Mouse (Mus musculus): ENCODE results near the gene Olfr94.
"Not testable (repeated sequence)": the region's sequence is repeated elsewhere in the genome, so short reads cannot be mapped to it uniquely, and the experiment has no call there.

The Olfr94 gene

DNA sequence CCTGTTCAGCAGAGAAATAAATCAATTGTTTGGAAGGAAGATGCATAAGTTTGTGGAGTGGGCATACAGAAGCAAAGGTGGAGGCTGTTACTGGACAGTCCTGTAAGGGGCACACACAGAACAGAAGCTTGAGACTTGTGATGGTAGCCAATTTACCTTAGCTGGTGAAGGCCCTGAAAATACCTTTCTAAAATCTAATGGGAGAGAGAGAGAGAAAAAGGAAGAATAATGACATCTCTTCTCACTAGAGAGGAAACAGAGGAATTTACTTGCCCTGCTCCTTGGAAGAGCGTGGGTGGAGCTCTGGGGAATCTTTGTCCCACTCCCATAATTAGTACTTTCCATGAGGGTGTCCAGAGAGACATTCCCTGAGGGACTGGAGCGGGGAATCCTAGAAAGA is at the start of gene Olfr94:
Olfr94 (minus strand) TSS at position 101 of the 400 bp plus-strand sequence.
- TF ChIP-seq POU5F1 (IDR thresholded peaks at IDR 0.05; ENCODE audit: borderline replicate concordance, low read length) (no peak), NANOG (IDR thresholded peaks at IDR 0.05; ENCODE audit: borderline replicate concordance, low read length) (no peak), CTCF (conservative IDR thresholded peaks at IDR 0.05; ENCODE audit: low read length) (no peak)
- Histone ChIP-seq H3K9me3 (ENCODE audit: low read length) (no peaks in the 10 kb centered on the region), H3K4me3 (replicated peaks; ENCODE audit: low read length) (no peak within 1 kb of the TSS), H3K27me3 (ENCODE audit: insufficient read depth, low read length) (peaks cover 32% of the 10 kb centered on the region), H3K4me1 (replicated peaks; ENCODE audit: low read depth, low read length) (peaks cover 19% of the 10 kb centered on the region), H3K36me3 (ENCODE audit: insufficient read depth, low read length) (no peaks in the 10 kb centered on the region)

DNA sequence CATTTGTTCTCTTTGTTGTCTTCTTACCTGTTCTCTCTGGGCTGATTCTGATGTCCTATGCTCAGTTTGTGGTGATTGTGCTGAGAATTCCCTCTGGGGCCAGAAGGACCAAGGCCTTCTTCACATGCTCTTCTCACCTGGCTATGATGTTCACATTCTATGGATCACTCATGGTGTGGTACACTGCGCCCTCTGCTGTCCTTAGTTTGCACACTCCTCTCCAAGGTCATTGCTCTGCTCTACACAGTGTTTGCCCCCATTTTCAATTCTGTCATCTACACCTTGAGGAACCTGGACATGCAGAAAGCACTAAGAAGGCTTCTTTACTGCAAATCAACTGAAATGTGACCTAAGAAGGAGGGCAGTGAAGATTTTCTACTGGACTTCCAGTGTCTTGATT is 49.8 kb upstream of the Olfr94 start:
- H3K4me3 ChIP-seq (replicated peaks; ENCODE audit: low read length), result no peak overlapping the region
- no peaks in the 10 kb centered on the region for H3K36me3 ChIP-seq (ENCODE audit: insufficient read depth, low read length)
- TF ChIP-seq POU5F1 (IDR thresholded peaks at IDR 0.05; ENCODE audit: borderline replicate concordance, low read length) (no peak), NANOG (IDR thresholded peaks at IDR 0.05; ENCODE audit: borderline replicate concordance, low read length) (no peak), CTCF (conservative IDR thresholded peaks at IDR 0.05; ENCODE audit: low read length) (peak; percentile 43)
- peaks cover 13% of the 10 kb centered on the region for H3K4me1 ChIP-seq (replicated peaks; ENCODE audit: low read depth, low read length)
- H3K9me3 ChIP-seq (ENCODE audit: low read length), result no peaks in the 10 kb centered on the region
- H3K27me3 ChIP-seq (ENCODE audit: insufficient read depth, low read length), result no peaks in the 10 kb centered on the region

DNA sequence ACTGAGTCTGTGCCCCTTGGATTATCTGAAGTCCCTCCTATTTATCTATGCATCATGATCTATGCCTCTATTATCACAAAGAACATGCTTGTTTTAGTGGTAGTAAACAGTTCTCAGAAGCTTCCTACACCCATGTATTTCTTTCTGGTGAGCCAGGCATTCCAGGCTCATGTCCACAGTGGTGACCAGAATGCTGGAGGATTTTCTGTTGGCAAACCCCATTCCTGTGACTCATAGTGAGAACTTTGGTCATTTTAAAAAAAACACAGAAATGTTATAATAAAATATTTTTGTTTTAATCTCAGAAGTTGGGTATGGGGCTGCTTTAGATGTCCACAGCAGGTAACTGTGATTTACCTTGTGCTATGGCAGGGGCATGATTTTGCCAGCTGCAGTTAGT is 48.7 kb upstream of the Olfr94 start:
- TF ChIP-seq CTCF (conservative IDR thresholded peaks at IDR 0.05; ENCODE audit: low read length) (no peak), NANOG (IDR thresholded peaks at IDR 0.05; ENCODE audit: borderline replicate concordance, low read length) (no peak), POU5F1 (IDR thresholded peaks at IDR 0.05; ENCODE audit: borderline replicate concordance, low read length) (no peak)
- Histone ChIP-seq H3K4me3 (replicated peaks; ENCODE audit: low read length) (no peak overlapping the region), H3K9me3 (ENCODE audit: low read length) (no peaks in the 10 kb centered on the region), H3K4me1 (replicated peaks; ENCODE audit: low read depth, low read length) (peaks cover 22% of the 10 kb centered on the region), H3K27me3 (ENCODE audit: insufficient read depth, low read length) (no peaks in the 10 kb centered on the region), H3K36me3 (ENCODE audit: insufficient read depth, low read length) (no peaks in the 10 kb centered on the region)

DNA sequence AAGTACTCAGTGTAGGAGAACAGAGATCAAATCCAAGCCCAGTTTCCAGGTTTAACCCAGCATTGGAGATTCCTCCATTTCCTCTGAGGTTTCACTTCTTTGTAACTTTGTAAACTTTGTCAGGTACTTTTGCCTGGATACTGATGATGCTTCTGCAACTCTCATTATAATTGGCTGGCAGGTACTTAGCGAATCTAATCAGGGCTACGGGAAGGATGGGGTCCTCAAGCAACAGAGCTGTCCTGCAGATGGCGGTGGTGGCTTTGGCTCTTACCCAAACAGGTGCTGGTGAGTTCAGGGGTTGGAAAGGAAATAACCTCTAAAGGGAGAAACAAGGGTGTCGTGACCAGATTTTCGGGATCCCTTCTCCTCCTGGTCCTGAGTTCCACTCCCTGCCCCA is 45.9 kb upstream of the Olfr94 start:
- no peaks in the 10 kb centered on the region for H3K36me3 ChIP-seq (ENCODE audit: insufficient read depth, low read length)
- TF ChIP-seq NANOG (IDR thresholded peaks at IDR 0.05; ENCODE audit: borderline replicate concordance, low read length) (no peak), CTCF (conservative IDR thresholded peaks at IDR 0.05; ENCODE audit: low read length) (no peak), POU5F1 (IDR thresholded peaks at IDR 0.05; ENCODE audit: borderline replicate concordance, low read length) (no peak)
- peaks cover 22% of the 10 kb centered on the region for H3K4me1 ChIP-seq (replicated peaks; ENCODE audit: low read depth, low read length)
- H3K27me3 ChIP-seq (ENCODE audit: insufficient read depth, low read length), result no peaks in the 10 kb centered on the region
- H3K4me3 ChIP-seq (replicated peaks; ENCODE audit: low read length), result no peak overlapping the region
- peaks cover 6% of the 10 kb centered on the region for H3K9me3 ChIP-seq (ENCODE audit: low read length)

DNA sequence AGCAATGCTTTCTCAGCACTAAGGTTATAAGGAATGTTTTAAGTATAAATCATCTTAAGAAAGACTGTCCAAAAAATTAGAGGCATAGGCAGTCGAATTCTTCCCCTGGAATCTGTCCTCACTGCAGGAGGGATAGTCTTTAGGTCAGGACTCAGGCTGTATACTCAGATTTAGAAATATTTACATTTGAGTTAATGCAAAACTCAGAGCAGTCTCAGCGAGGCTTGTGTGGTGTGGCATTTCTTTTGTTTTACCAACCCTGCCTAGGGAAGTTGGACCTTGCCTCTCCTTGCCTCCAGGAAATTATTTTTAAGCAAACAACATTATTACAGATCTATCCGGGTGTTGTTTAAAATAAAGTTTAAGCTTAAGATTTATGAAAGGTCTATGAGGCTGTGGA is 41.4 kb upstream of the Olfr94 start:
- Histone ChIP-seq H3K4me3 (replicated peaks; ENCODE audit: low read length) (no peak overlapping the region), H3K9me3 (ENCODE audit: low read length) (peaks cover 26% of the 10 kb centered on the region), H3K27me3 (ENCODE audit: insufficient read depth, low read length) (no peaks in the 10 kb centered on the region), H3K36me3 (ENCODE audit: insufficient read depth, low read length) (no peaks in the 10 kb centered on the region), H3K4me1 (replicated peaks; ENCODE audit: low read depth, low read length) (peaks cover 22% of the 10 kb centered on the region)
- TF ChIP-seq POU5F1 (IDR thresholded peaks at IDR 0.05; ENCODE audit: borderline replicate concordance, low read length), result no peak
- TF ChIP-seq NANOG (IDR thresholded peaks at IDR 0.05; ENCODE audit: borderline replicate concordance, low read length), result no peak
- TF ChIP-seq CTCF (conservative IDR thresholded peaks at IDR 0.05; ENCODE audit: low read length), result no peak

DNA sequence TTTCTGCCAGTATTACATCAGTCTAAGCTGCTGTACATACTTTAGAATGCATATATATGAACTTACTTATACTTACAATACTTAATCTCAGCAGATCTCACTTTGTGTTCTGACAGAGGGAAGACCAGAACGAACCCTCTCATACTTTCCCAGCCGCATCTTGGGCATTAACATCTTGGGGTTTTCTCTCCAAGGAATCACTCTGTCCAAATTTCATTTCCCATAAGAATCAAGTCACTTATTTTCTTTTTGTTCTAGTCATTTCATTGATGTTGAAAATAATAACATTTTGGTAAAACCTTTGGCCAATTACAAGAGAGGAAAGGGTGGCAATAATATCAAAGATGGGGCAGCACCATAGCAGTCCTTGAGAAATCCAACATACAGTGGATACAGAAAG is 36.4 kb upstream of the Olfr94 start, which contains the start of gene Olfr97:
Olfr97 (minus strand) TSS at position 101 of the 400 bp plus-strand sequence.
- H3K4me1 ChIP-seq (replicated peaks; ENCODE audit: low read depth, low read length); H3K36me3 ChIP-seq (ENCODE audit: insufficient read depth, low read length); H3K4me3 ChIP-seq (replicated peaks; ENCODE audit: low read length); H3K27me3 ChIP-seq (ENCODE audit: insufficient read depth, low read length): not testable (repeated sequence)
- H3K9me3 ChIP-seq (ENCODE audit: low read length), result peaks cover 25% of the 10 kb centered on the region

DNA sequence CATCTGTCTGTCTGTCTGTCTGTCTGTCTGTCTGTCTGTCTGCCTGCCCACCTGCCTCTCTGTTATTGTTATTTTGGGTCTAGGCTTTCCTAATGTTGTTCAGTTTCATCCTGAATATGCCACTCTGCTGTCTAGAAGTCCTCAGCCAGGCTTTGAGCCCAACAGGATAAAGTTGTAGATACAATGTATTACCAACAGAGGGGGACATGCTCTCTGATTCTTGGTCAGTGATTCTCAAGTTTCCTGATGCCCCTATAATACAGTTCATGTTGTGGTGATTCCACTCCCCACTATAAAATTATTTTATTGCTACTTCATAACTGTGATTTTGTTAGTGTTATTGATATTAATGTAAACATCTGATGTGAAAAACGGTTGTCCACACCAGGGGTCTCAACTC is 21.1 kb upstream of the Olfr94 start:
- TF ChIP-seq NANOG (IDR thresholded peaks at IDR 0.05; ENCODE audit: borderline replicate concordance, low read length) (no peak), CTCF (conservative IDR thresholded peaks at IDR 0.05; ENCODE audit: low read length) (0 out of 2 replicates have a peak, but pooled peaks have one; percentile 28)
- Histone ChIP-seq H3K9me3 (ENCODE audit: low read length) (peaks cover 5% of the 10 kb centered on the region), H3K36me3 (ENCODE audit: insufficient read depth, low read length) (no peaks in the 10 kb centered on the region), H3K4me3 (replicated peaks; ENCODE audit: low read length) (no peak overlapping the region), H3K27me3 (ENCODE audit: insufficient read depth, low read length) (no peaks in the 10 kb centered on the region), H3K4me1 (replicated peaks; ENCODE audit: low read depth, low read length) (no peaks in the 10 kb centered on the region; the same call in 1 of the 2 replicates)

DNA sequence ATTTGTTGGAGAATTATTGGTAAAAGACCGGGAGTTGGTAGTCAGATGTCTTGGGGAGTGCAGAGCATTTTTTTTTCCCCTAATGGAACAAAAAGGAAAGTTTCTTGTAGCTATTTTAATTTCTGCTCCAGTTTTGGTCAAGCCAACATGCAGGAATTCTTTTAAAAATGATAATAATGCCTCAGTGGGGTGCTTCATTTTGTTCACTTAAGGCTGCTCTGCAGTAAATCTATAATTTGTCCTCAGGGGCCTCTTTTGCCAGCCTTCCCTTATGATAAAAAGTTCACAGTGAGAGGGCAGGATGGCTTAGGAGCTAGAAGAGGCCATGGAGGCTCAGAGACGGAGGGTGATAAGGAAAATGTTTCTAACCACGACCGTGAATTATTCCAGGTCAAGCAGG is 19.1 kb upstream of the Olfr94 start, which contains the start of gene Olfr96:
Olfr96 (plus strand) TSS at position 301 of the 400 bp plus-strand sequence.
- no peaks in the 10 kb centered on the region for H3K36me3 ChIP-seq (ENCODE audit: insufficient read depth, low read length)
- TF ChIP-seq CTCF (conservative IDR thresholded peaks at IDR 0.05; ENCODE audit: low read length) (no peak), POU5F1 (IDR thresholded peaks at IDR 0.05; ENCODE audit: borderline replicate concordance, low read length) (no peak), NANOG (IDR thresholded peaks at IDR 0.05; ENCODE audit: borderline replicate concordance, low read length) (no peak)

DNA sequence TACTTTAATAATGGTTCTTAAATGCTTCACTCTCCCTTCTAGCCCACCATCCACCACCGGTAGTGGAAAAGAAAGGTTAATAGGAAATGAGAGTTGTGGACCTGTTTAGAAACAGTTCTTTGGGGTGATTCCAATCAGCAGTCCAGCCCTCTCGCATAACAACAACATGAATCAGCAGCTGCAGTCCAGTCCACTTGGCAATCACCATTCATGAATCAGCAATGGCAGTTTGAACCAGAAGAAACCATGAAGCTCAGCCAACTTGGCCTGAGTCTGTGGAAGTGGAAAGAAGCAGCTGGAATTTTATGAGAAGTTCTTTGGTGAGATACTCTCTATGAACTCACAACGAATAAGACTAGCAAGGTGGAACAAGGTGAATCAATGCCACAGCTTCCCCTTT is 17.7 kb upstream of the Olfr94 start:
- Histone ChIP-seq H3K4me3 (replicated peaks; ENCODE audit: low read length) (no peak overlapping the region), H3K4me1 (replicated peaks; ENCODE audit: low read depth, low read length) (no peaks in the 10 kb centered on the region), H3K27me3 (ENCODE audit: insufficient read depth, low read length) (no peaks in the 10 kb centered on the region), H3K36me3 (ENCODE audit: insufficient read depth, low read length) (no peaks in the 10 kb centered on the region), H3K9me3 (ENCODE audit: low read length) (peaks cover 16% of the 10 kb centered on the region)
- TF ChIP-seq NANOG (IDR thresholded peaks at IDR 0.05; ENCODE audit: borderline replicate concordance, low read length) (no peak), CTCF (conservative IDR thresholded peaks at IDR 0.05; ENCODE audit: low read length) (no peak), POU5F1 (IDR thresholded peaks at IDR 0.05; ENCODE audit: borderline replicate concordance, low read length) (no peak)

More for the DNA sequence above, 19.1 kb upstream of the Olfr94 start, which contains the start of gene Olfr96:
- no peaks in the 10 kb centered on the region for H3K27me3 ChIP-seq (ENCODE audit: insufficient read depth, low read length)
- no peak within 1 kb of the TSS for H3K4me3 ChIP-seq (replicated peaks; ENCODE audit: low read length)
- H3K9me3 ChIP-seq (ENCODE audit: low read length), result peaks cover 12% of the 10 kb centered on the region
- no peaks in the 10 kb centered on the region; the same call in 1 of the 2 replicates for H3K4me1 ChIP-seq (replicated peaks; ENCODE audit: low read depth, low read length)

Data from E14TG2a.4 (cell line).